Mouse (Mus musculus) midbrain, embryonic 16.5 days (tissue): ENCODE results near the gene Phf21b. TPM values are rescaled to one million over a fixed set of nuclear protein-coding genes. Genes with fewer than 3 reads are reported as not detected.

Experiments used
- ATAC-seq: fragments of 200-750 bp; cut with Nextera tagmentation; 2 replicates; pipeline ENCODE4 v1.8.0; 2017; ENCODE audit warnings: moderate TSS enrichment
- H3K27ac ChIP-seq: fragments of 300-500 bp; sonication (generic); 2 replicates; pipeline ENCODE4 v1.5.1; 2014; ENCODE audit warnings: mild to moderate bottlenecking, low read length, mixed read lengths
- H3K27me3 ChIP-seq: fragments of 300-500 bp; sonication (generic); 2 replicates; pipeline ENCODE4 v1.6.1; 2014; ENCODE audit warnings: low read depth, low read length, mixed read lengths; ENCODE audit not compliant: control insufficient read depth, insufficient read depth
- H3K36me3 ChIP-seq: fragments of 300-500 bp; sonication (generic); 2 replicates; pipeline ENCODE4 v1.6.1; 2014; ENCODE audit warnings: mild to moderate bottlenecking, low read length, moderate library complexity, mixed read lengths; ENCODE audit not compliant: control insufficient read depth, insufficient read depth
- H3K4me1 ChIP-seq: fragments of 300-500 bp; sonication (generic); 2 replicates; pipeline ENCODE4 v1.6.1; 2014; ENCODE audit warnings: mild to moderate bottlenecking, low read length, mixed read lengths; ENCODE audit not compliant: control insufficient read depth, insufficient read depth
- H3K4me2 ChIP-seq: fragments of 300-500 bp; sonication (generic); 2 replicates; pipeline ENCODE4 v1.6.1; 2014; ENCODE audit warnings: mild to moderate bottlenecking, low read length, mixed read lengths
- H3K4me3 ChIP-seq: fragments of 300-500 bp; sonication (generic); 2 replicates; pipeline ENCODE4 v1.5.1; 2014; ENCODE audit warnings: low read depth, mild to moderate bottlenecking, low read length, moderate library complexity, mixed read lengths
- H3K9ac ChIP-seq: fragments of 300-500 bp; sonication (generic); 2 replicates; pipeline ENCODE4 v1.6.1; 2014; ENCODE audit warnings: low read depth, low read length, mixed read lengths
- H3K9me3 ChIP-seq: fragments of 300-500 bp; sonication (generic); replicated peaks from 2 replicates; pipeline ENCODE4 v1.6.1; 2014; ENCODE audit warnings: mild to moderate bottlenecking, low read length, mixed read lengths; ENCODE audit not compliant: control insufficient read depth, poor library complexity, severe bottlenecking
- WGBS: fragments of 180-500 bp; shearing (Covaris S2); extraction: QIAGEN DNeasy Blood & Tissue Kit; methylation state at CpG from one replicate; pipeline ENCODE4 v1.1.7; 2014; 5-methylcytosine and 5-hydroxymethylcytosine counted together
- polyA plus RNA-seq: library from polyadenylated mRNA; unstranded; fragments of >200 nt; fragmentation: Nextera tagmentation; extraction: Ambion mirVana; gene quantifications from 2 replicates; pipeline ENCODE4 v1.2.1, GENCODE M21; 2015

The Phf21b gene
- polyA plus RNA-seq, 1 experiment from 2014 or later, result 3.5 TPM

DNA sequence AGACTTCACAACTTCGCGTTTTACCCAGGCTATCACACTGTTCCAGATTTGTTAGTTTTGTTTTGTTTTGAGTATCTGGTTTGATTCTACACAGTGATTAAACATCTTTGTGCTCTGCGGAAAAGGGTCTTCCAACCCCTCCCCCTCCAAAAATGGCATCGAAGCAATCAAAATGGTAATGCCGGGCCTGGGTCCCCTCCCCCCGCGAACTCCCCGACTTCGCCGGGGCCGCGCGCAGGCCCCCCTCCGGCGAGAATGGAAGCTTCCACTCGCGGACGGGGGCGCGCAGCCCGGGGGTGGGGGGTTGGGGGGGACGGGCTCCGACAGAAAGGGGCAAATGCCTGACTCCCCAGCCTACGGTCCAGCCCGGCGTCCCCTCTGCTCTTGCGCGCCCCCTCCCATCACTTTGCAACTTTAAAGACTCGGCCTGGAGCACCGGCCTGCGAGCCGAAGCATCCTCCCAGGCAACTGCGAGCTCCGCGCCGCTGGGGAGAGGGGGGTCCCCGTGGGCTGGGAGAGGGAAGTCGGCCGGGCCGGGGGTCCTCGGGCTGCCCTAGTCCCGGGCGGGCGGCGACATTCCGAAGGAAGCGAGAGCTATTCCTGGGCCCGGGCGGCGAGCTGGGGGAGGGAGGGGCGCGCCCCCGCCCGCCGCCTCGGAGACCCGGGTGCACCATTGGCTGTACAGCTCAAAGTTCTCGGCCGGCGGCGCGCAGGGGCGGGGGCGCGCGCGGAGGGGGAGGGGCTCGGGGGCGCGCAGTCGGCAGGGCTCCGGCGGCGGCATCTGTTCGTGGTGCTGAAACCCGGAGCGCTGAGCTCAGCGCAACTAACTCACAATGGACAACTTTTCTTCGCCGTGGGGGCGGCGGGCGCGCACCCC is 2.4 kb downstream of the Phf21b start:
- H3K4me1 ChIP-seq, result peaks cover 33% of the 10 kb centered on the region
- no peaks in the 10 kb centered on the region for H3K36me3 ChIP-seq
- ATAC-seq, result peak; percentile 52
- WGBS, result 1% methylated on average over 68 of the region's 84 CpGs
- H3K4me3 ChIP-seq, result peak overlapping the region; percentile 70
- peak overlapping the region; percentile 76 for H3K9ac ChIP-seq
- H3K9me3 ChIP-seq, result no peaks in the 10 kb centered on the region
- H3K27ac ChIP-seq, result peak overlapping the region; percentile 91
- peak overlapping the region; percentile 99 for H3K4me2 ChIP-seq
- H3K27me3 ChIP-seq, result no peaks in the 10 kb centered on the region

DNA sequence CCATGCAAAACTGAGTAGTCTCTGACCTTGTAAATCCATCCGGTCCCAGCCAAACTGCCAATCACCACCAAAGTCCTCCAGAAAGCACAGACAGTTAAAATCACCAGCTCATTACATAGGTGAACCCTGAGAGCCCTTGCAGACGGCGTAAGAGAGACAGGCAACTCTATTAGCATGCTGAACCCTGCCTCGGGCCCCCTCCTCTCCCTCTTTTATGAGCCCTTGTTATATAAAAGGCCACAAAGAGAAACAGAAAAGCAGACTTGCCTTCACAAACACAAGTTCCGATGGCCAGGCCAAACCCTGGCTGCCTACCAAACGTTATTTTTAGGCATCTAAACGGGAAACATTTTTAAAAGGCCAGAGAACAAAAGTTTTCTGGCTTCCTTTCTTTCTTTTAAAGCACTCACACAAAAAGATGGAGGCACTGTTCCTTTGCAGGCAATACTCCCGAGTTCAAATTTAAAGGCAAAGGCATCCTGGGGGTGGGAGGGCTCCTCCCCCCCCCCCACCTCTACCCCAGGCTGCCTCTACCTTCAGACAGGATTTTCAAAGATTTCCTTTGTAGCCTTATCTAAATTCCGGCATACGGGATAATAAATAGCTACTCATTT is 3.3 kb downstream of the Phf21b start:
- Histone ChIP-seq H3K27me3 (no peaks in the 10 kb centered on the region), H3K4me1 (peaks cover 33% of the 10 kb centered on the region), H3K9ac (0 out of 2 replicates have a peak overlapping the region, but pooled peaks have one; percentile 5), H3K4me3 (peak overlapping the region; percentile 70), H3K4me2 (peak overlapping the region; percentile 99), H3K36me3 (no peaks in the 10 kb centered on the region), H3K27ac (peak overlapping the region; percentile 91), H3K9me3 (no peaks in the 10 kb centered on the region)
- WGBS, result 2% methylated on average over 10 of the region's 10 CpGs
- ATAC-seq, result no peak

DNA sequence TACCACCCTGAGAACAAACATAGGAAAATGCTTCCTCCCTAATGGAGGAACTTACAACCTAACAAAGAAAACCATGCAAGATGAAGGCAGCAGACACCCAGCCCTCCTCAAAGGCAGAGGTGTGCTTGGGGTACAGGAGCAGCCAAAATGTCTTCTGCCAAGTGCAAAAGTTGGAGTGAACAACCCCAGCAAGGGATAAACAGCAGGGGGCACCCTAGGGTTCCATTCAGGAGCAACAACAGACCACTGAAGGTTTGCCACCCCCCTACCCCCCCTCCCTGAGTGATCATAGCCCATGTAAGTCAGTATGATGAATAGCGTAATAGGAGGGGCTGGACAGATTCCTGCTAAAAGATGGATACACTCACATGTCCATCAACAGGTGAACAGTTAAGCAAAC is 5.5 kb downstream of the Phf21b start:
- ATAC-seq, result no peak
- WGBS, result 88% methylated on average over 1 of the region's 1 CpGs
- Histone ChIP-seq H3K4me2 (no peak overlapping the region), H3K4me1 (peaks cover 23% of the 10 kb centered on the region), H3K36me3 (no peaks in the 10 kb centered on the region), H3K9me3 (no peaks in the 10 kb centered on the region), H3K9ac (no peak overlapping the region), H3K27ac (no peak overlapping the region), H3K4me3 (no peak overlapping the region), H3K27me3 (no peaks in the 10 kb centered on the region)

DNA sequence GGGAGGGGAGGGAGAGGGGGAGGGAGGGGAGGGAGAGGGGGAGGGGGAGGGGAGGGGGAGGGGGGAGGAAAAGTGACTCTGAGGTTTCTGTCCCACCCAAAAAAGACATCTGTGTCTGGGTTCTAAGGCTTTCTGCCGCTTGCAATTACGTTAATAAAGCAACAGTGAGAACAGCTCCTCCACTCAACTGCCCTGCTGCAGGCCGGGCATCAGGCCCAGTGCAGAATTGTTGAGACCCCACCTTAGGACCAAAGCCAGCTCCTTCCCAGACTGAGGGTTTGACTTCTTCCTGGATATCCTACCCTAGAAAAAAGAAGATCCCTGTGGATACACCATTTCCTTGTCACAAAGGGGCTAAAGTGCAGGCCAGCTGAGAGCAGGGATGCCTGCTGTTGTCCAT is 9.6 kb downstream of the Phf21b start:
- no peak for ATAC-seq
- Histone ChIP-seq H3K4me3 (no peak overlapping the region), H3K27me3 (no peaks in the 10 kb centered on the region), H3K9ac (no peak overlapping the region), H3K9me3 (no peaks in the 10 kb centered on the region), H3K4me1 (peaks cover 26% of the 10 kb centered on the region), H3K36me3 (no peaks in the 10 kb centered on the region), H3K4me2 (no peak overlapping the region), H3K27ac (no peak overlapping the region)
- 61% methylated on average over 3 of the region's 3 CpGs for WGBS

DNA sequence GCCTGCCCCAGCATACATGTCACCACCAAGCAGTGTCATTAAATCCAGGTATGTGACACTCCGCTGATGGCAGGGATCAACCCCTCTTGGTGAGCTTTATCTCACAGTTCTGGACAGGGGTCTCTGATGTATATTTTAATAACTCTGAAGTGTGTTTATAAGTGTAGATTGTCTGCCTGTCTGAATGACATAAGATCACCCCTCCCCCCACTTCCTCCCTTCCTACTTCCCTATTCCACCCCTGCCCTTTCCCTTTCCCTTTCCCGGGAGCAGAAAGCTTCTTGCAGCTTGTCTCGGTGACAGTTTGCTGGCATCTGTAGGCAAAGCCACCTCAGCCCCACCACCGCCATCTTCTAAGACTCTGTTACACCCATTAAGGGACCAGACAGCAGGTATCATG is 11.0 kb downstream of the Phf21b start:
- H3K9me3 ChIP-seq, result no peaks in the 10 kb centered on the region
- H3K27ac ChIP-seq, result no peak overlapping the region
- H3K27me3 ChIP-seq, result no peaks in the 10 kb centered on the region
- H3K9ac ChIP-seq, result no peak overlapping the region
- ATAC-seq, result no peak
- H3K36me3 ChIP-seq, result no peaks in the 10 kb centered on the region
- no peak overlapping the region for H3K4me2 ChIP-seq
- H3K4me1 ChIP-seq, result peaks cover 18% of the 10 kb centered on the region
- 76% methylated on average over 4 of the region's 4 CpGs for WGBS
- H3K4me3 ChIP-seq, result no peak overlapping the region

DNA sequence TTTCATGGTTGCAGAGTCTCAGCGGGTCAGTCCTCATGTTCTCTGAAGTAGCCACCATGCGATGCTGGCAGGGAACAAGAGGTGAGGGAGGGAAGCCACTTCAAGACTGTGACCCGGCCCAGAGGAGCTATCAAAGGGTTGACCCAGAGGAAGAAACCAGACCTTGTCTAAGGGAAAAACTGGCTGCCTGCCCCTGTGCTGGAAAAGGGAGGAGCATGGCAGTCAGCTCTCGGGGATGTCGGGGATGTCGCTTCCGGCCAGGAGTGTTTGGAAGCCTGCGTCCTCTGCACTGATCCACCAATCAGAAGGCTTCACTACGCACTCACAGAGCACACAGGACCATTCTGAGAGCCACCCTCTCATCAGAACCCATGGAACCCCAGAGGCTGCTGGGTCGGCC is 12.8 kb downstream of the Phf21b start:
- Histone ChIP-seq H3K27me3 (no peaks in the 10 kb centered on the region), H3K4me2 (no peak overlapping the region), H3K4me1 (peaks cover 16% of the 10 kb centered on the region), H3K4me3 (no peak overlapping the region), H3K9ac (no peak overlapping the region), H3K36me3 (no peaks in the 10 kb centered on the region), H3K9me3 (no peaks in the 10 kb centered on the region), H3K27ac (0 out of 2 replicates have a peak overlapping the region, but pooled peaks have one; percentile 5)
- ATAC-seq, result no peak; the same call in 1 of the 2 replicates
- 62% methylated on average over 10 of the region's 10 CpGs for WGBS

DNA sequence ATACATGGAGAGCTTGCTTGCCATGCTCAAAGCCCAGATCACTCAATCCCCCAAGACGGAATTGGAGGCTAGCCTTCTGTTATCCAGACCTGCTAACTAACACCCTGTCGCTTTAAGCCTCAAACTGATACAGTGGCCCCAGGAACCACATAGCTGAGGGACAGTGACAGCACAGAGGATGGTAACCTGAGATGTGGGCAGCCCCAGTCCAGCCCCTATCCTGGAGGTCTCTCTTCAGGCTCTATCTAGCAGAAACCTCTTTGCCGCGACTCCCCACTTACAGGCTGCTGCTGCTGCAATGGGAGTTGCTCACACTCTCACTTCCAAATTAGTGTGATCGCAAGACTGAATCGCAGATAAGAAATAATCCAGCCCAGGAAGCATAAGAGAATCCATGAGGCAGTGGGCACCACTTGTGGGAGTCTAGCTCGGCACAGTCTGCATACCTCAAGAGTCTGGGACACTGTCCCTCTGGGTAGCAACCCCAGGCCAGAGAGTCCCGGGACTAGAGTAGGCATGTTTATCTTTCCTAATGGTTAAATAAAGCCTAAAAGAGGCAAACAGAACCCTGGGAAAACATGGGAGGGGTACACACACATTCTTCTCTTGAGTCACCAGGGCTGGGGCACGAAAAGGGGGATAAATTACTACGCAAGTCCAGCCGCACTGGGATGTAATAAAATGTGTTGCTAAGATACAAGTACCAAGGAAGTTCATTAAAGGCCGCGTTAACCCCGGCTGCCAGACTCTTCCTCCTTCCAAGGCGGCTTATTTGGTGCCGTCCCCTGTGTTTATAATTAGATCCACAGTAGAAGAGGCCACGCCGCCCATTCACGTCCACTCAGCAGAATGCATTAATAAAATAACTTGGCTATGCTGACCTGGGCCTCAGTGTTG is 13.7 kb downstream of the Phf21b start:
- H3K27me3 ChIP-seq, result no peaks in the 10 kb centered on the region
- WGBS, result 25% methylated on average over 19 of the region's 19 CpGs
- H3K27ac ChIP-seq, result 0 out of 2 replicates have a peak overlapping the region, but pooled peaks have one; percentile 13
- H3K36me3 ChIP-seq, result no peaks in the 10 kb centered on the region
- H3K9me3 ChIP-seq, result no peaks in the 10 kb centered on the region
- no peak overlapping the region for H3K9ac ChIP-seq
- no peak overlapping the region for H3K4me3 ChIP-seq
- peaks cover 16% of the 10 kb centered on the region for H3K4me1 ChIP-seq
- H3K4me2 ChIP-seq, result no peak overlapping the region
- ATAC-seq, result no peak

DNA sequence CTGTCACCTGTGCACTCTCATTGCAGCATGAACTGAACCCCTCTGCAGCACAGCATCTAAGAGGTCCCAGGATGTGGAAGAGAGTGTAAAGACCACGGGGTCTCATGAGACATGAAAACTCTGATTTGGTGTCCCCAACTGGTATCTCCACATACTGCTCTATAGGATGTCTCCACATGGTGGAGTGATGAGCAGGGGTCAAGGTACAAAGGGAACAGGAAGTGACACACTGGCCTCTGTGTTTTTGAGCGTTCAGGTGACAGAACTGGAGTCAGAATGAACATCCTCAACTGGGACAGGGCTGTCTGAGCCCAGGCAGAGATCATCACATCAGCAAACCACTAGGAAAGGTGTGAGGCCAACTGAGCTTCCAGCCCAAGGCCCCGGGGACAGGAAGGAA is 15.3 kb downstream of the Phf21b start:
- ATAC-seq, result no peak
- no peaks in the 10 kb centered on the region for H3K36me3 ChIP-seq
- peaks cover 16% of the 10 kb centered on the region for H3K4me1 ChIP-seq
- H3K4me2 ChIP-seq, result no peak overlapping the region
- no peaks in the 10 kb centered on the region for H3K27me3 ChIP-seq
- H3K9ac ChIP-seq, result no peak overlapping the region
- 86% methylated on average over 3 of the region's 3 CpGs for WGBS
- no peak overlapping the region for H3K4me3 ChIP-seq
- no peaks in the 10 kb centered on the region for H3K9me3 ChIP-seq
- H3K27ac ChIP-seq, result no peak overlapping the region
